Mouse (Mus musculus) forebrain, embryonic 12.5 days (tissue): Measurements from ENCODE around the gene Olfr90. TPM values are rescaled to one million over a fixed set of nuclear protein-coding genes. Genes with fewer than 3 reads are reported as not detected.
"Not testable (repeated sequence)": the region's sequence is repeated elsewhere in the genome, so short reads cannot be mapped to it uniquely, and the experiment has no call there.

Experiments
- ATAC-seq: fragments of 200-750 bp; cut with Nextera tagmentation; 2 replicates; pipeline ENCODE4 v1.8.0; 2017; ENCODE audit warnings: moderate TSS enrichment; ENCODE audit not compliant: low FRiP score
- H3K27ac ChIP-seq: fragments of 300-500 bp; sonication (generic); 2 replicates; pipeline ENCODE4 v1.5.1; 2016; ENCODE audit warnings: mild to moderate bottlenecking
- H3K27me3 ChIP-seq: fragments of 300-500 bp; sonication (generic); 2 replicates; pipeline ENCODE4 v1.6.1; 2016; ENCODE audit warnings: mild to moderate bottlenecking
- H3K36me3 ChIP-seq: fragments of 300-500 bp; sonication (generic); replicated peaks from 2 replicates; pipeline ENCODE4 v1.6.1; 2016; ENCODE audit warnings: mild to moderate bottlenecking
- H3K4me1 ChIP-seq: fragments of 300-500 bp; sonication (generic); 2 replicates; pipeline ENCODE4 v1.6.1; 2016
- H3K4me2 ChIP-seq: fragments of 300-500 bp; sonication (generic); 2 replicates; pipeline ENCODE4 v1.6.1; 2016; ENCODE audit warnings: mild to moderate bottlenecking, moderate library complexity
- H3K4me3 ChIP-seq: fragments of 300-500 bp; sonication (generic); replicated peaks from 2 replicates; pipeline ENCODE4 v1.5.1; 2016; ENCODE audit warnings: mild to moderate bottlenecking
- H3K9ac ChIP-seq: fragments of 300-500 bp; sonication (generic); 2 replicates; pipeline ENCODE4 v1.6.1; 2016; ENCODE audit warnings: mild to moderate bottlenecking
- H3K9me3 ChIP-seq: fragments of 300-500 bp; sonication (generic); 2 replicates; pipeline ENCODE4 v1.6.1; 2016
- WGBS: fragments of 180-500 bp; shearing (Covaris S2); methylation state at CpG from one replicate; pipeline ENCODE4 v1.1.7; 2016; 5-methylcytosine and 5-hydroxymethylcytosine counted together
- polyA plus RNA-seq: library from polyadenylated mRNA; unstranded; fragments of >200 nt; fragmentation: Nextera tagmentation; extraction: Ambion mirVana; gene quantifications from 2 replicates; pipeline ENCODE4 v1.2.1, GENCODE M21; 2016

Olfr90 gene
- 0.06 and 0.15 TPM in 2 replicates for polyA plus RNA-seq

DNA sequence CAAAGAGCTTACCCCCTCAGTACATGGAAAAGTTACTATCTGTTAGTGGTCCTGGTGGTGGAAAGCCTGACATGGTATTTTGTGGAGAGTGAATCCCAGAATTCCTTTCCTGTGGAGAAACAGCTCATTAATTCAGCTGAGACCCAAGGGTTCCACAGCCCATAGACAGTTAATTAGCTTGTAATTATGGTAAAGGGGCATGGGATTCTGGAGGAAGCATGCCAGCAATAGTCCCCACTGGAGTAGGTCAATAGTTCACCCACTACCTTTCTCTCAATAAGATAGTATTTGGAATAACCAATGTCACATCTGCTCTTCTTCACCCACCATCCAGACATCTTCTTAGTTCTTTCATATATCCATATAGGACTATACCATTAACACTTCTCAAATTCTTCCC lies at the start of gene Olfr90:
Olfr90 (minus strand) TSS at position 101 of the 400 bp plus-strand sequence.
- no peak for ATAC-seq
- Histone ChIP-seq H3K9me3 (no peaks in the 10 kb centered on the region), H3K27me3 (no peaks in the 10 kb centered on the region), H3K4me2 (no peak within 1 kb of the TSS), H3K4me3 (no peak within 1 kb of the TSS), H3K36me3 (no peaks in the 10 kb centered on the region), H3K9ac (no peak within 1 kb of the TSS), H3K27ac (no peak within 1 kb of the TSS), H3K4me1 (no peaks in the 10 kb centered on the region)

DNA sequence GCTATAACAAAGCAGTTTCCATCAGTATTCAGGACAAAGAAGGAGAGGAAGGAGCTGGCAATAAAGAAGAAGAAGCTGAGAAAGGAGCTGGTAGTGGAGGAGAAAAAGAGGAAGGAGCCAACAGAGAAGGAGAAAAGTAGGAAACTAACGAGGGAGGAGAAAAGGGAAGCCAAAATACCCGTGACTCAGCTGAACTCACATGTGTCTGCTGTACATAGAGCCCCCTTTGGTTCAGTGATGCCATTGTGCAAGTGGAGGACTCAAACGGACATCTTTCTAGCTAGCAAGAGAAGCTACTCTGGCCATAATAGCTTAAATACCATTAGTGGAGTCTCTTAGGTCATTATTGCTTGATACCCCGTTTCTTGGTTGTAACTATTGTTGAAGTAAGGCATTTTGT lies 43.1 kb upstream of the Olfr90 start:
- 71% methylated on average over 4 of the region's 4 CpGs for WGBS
- H3K27ac ChIP-seq, H3K9ac ChIP-seq, ATAC-seq, H3K4me2 ChIP-seq, H3K27me3 ChIP-seq, H3K4me3 ChIP-seq, H3K9me3 ChIP-seq, H3K36me3 ChIP-seq, H3K4me1 ChIP-seq: not testable (repeated sequence)

DNA sequence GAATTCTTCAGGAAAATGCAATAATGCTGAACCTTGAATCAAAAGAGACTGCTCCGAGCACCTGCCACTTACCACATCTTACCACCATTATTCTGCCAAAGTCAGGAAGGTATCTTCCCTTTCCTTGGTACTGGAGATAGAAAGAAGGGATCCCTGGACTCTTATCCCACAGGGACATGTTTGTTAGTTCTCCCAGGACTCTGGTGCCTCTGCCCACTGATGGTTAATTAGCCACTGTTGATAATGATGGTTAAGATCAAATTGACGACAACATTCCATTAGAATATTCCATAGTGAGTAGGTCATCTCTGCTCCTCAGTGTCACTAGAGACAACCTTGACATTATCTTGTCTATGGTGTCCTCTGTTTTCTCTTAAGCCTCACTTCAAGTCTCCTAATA lies 31.7 kb upstream of the Olfr90 start, which contains the start of gene Olfr92:
Olfr92 (minus strand) TSS at position 101 of the 400 bp plus-strand sequence.
- Histone ChIP-seq H3K36me3 (no peaks in the 10 kb centered on the region), H3K27me3 (no peaks in the 10 kb centered on the region), H3K9ac (no peak within 1 kb of the TSS), H3K27ac (no peak within 1 kb of the TSS), H3K4me2 (no peak within 1 kb of the TSS), H3K9me3 (no peaks in the 10 kb centered on the region), H3K4me3 (no peak within 1 kb of the TSS), H3K4me1 (no peaks in the 10 kb centered on the region)
- no peak for ATAC-seq
- 88% methylated on average over 2 of the region's 2 CpGs for WGBS

DNA sequence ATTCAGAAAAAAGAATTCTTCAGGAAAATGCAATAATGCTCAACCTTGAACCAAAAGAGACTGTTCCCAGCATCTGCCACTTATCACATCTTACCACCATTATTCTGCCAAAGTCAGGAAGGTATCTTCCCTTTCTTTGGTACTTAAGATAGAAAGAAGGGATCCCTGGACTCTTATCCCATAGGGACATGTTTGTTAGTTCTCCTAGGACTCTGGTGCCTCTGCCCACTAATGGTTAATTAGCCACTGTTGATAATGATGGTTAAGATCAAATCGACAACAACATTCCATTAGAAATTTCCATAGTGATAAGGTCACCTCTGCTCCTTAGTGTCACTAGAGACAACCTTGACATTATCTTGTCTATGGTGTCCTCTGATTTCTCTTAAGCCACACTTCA lies 9.9 kb upstream of the Olfr90 start, which contains the start of gene Olfr91:
Olfr91 (minus strand) TSS at position 101 of the 400 bp plus-strand sequence.
- ATAC-seq, result no peak
- no peak within 1 kb of the TSS for H3K27ac ChIP-seq
- no peaks in the 10 kb centered on the region for H3K36me3 ChIP-seq
- no peak within 1 kb of the TSS for H3K4me3 ChIP-seq
- H3K4me1 ChIP-seq, result no peaks in the 10 kb centered on the region
- H3K4me2 ChIP-seq, result no peak within 1 kb of the TSS
- H3K9me3 ChIP-seq, result no peaks in the 10 kb centered on the region
- no peaks in the 10 kb centered on the region for H3K27me3 ChIP-seq
- H3K9ac ChIP-seq, result no peak within 1 kb of the TSS
- 95% methylated on average over 1 of the region's 1 CpGs for WGBS

DNA sequence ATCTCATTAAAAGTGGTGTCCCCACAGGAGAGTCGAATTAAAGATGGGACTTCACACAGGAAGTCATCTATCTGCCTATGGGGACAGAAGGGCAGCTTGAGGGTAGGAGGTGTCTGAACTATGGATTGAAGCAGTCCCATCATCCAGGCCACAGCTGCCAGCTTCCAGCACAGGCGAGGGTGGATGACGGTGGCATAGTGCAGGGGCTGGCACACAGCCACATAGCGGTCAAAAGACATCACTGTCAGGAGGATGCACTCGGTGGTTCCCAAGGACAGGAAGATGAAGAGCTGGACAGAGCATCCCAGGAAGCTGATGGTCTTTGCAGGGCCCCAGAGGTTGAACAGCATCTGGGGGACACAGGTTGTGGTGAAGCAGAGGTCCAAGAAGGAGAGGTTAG lies 5.0 kb upstream of the Olfr90 start:
- Histone ChIP-seq H3K4me3 (no peak overlapping the region), H3K9ac (no peak overlapping the region), H3K4me1 (no peaks in the 10 kb centered on the region), H3K27ac (no peak overlapping the region), H3K27me3 (no peaks in the 10 kb centered on the region), H3K4me2 (no peak overlapping the region), H3K9me3 (no peaks in the 10 kb centered on the region), H3K36me3 (no peaks in the 10 kb centered on the region)
- no peak for ATAC-seq
- 84% methylated on average over 5 of the region's 5 CpGs for WGBS

DNA sequence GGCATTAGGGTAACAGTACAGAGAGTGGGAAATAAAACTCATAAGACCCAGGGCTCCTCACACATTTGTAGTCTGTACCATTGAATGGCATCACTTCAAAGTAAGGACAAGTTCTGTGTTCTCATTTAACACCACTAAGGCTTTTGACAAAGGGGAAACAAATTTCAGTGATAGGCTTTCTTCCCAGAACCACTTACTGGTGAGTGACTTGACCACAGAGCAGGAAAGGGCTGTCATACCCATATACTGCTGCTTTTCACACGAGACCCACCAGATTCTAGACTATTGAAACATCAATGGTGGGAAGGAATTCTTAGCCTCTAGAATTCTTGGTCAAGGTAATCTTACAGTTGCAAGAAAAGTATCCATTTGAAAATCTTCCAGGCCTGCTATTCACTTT lies 3.9 kb upstream of the Olfr90 start:
- H3K27ac ChIP-seq, result no peak overlapping the region
- no peaks in the 10 kb centered on the region for H3K9me3 ChIP-seq
- 68% methylated on average over 1 of the region's 1 CpGs for WGBS
- H3K36me3 ChIP-seq, result no peaks in the 10 kb centered on the region
- H3K4me2 ChIP-seq, result no peak overlapping the region
- no peak overlapping the region for H3K9ac ChIP-seq
- ATAC-seq, result no peak
- no peaks in the 10 kb centered on the region for H3K4me1 ChIP-seq
- H3K4me3 ChIP-seq, result no peak overlapping the region
- no peaks in the 10 kb centered on the region for H3K27me3 ChIP-seq

DNA sequence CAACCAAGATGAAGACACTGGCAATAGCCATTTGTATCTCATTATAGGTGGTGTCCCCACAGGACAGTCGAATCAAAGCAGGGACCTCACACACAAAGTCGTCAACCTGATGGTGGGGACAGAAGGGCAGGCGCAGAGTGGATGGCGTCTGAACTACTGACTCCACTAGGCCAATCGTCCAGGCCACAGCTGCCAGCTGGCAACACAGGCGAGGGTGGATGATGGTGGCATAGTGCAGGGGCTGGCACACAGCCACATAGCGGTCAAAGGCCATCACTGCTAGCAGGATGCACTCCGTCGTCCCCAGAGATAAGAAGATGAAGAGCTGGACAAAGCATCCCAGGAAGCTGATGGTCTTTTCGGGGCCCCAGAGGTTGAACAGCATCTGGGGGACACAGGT lies 2.8 kb downstream of the Olfr90 start:
- no peak for ATAC-seq
- Histone ChIP-seq H3K27me3 (peaks cover 4% of the 10 kb centered on the region; the same call in 1 of the 2 replicates), H3K9ac (no peak overlapping the region), H3K9me3 (no peaks in the 10 kb centered on the region), H3K4me3 (no peak overlapping the region), H3K4me1 (no peaks in the 10 kb centered on the region), H3K27ac (no peak overlapping the region), H3K36me3 (no peaks in the 10 kb centered on the region), H3K4me2 (no peak overlapping the region)
- WGBS, result 78% methylated on average over 10 of the region's 10 CpGs

DNA sequence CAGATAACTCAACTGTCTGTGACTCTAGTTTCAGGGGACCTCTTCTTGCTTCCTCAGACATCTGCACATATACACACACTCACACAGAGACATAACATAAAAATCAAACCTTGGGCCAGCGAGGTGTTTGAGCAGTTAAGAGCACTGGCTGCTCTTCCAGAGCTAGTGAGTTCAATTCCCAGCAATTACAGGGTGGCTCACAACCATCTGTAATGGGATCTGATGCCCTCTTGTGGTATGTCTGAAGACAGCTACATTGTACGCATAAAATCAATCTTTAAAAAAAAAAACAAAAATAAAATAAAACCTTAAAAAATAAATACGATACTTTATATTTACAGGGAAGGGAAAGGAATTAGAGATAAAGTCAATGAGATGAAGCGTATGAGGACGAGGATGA lies 3.7 kb downstream of the Olfr90 start:
- Histone ChIP-seq H3K9ac (no peak overlapping the region), H3K36me3 (no peaks in the 10 kb centered on the region), H3K4me2 (no peak overlapping the region), H3K27ac (no peak overlapping the region), H3K27me3 (peaks cover 4% of the 10 kb centered on the region; the same call in 1 of the 2 replicates), H3K4me1 (peaks cover 8% of the 10 kb centered on the region), H3K4me3 (no peak overlapping the region), H3K9me3 (no peaks in the 10 kb centered on the region)
- ATAC-seq, result no peak
- WGBS, result 64% methylated on average over 5 of the region's 5 CpGs

DNA sequence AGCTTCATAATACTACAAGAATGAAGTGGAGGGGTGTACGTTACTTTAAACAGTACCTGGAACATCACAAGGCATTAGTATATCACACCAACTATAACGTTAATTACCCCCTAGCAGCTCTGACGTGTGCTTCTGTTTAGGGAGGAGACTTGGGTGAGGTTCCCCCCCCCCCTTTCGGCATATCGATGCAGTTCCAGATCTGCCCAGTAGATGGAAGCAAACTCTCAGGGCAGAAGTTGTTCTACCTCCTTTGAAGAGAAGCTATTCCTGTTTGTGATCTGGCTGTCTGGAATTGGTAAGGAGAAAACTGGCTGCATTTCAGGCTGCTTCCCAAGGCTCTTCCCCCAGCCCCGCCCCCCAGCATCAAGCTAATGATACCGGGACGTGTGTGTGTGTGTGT lies 5.0 kb downstream of the Olfr90 start:
- Histone ChIP-seq H3K36me3 (no peaks in the 10 kb centered on the region), H3K9ac (no peak overlapping the region), H3K27ac (no peak overlapping the region), H3K4me3 (no peak overlapping the region), H3K9me3 (no peaks in the 10 kb centered on the region), H3K27me3 (peaks cover 4% of the 10 kb centered on the region; the same call in 1 of the 2 replicates), H3K4me1 (peaks cover 20% of the 10 kb centered on the region), H3K4me2 (no peak overlapping the region)
- WGBS, result 4% methylated on average over 7 of the region's 8 CpGs
- peak; percentile 42; the same call in 1 of the 2 replicates for ATAC-seq

DNA sequence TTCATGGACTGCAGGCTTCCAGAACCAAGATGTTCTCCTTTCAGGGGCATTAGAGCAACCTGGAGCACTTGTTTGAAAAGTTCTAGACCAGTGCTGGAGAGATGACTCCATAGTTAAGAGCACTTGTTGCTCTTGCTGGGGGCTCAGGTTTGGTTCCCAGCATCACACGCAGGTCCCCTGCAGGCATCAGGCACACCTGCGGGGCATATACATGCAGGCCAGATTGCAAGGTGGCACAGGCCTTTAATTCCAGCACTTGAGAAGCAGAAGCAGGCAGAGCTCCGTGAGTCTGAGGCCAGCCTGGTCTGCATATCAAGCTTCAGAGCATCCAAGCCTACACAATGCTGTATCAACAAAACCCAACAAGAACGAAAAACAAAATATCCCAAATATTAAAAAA lies 6.6 kb downstream of the Olfr90 start:
- H3K36me3 ChIP-seq, result peaks cover 3% of the 10 kb centered on the region; the same call in 1 of the 2 replicates
- H3K4me2 ChIP-seq, result no peak overlapping the region
- no peak overlapping the region for H3K27ac ChIP-seq
- no peak for ATAC-seq
- 90% methylated on average over 4 of the region's 4 CpGs for WGBS
- peaks cover 28% of the 10 kb centered on the region for H3K4me1 ChIP-seq
- H3K9ac ChIP-seq, result no peak overlapping the region
- H3K9me3 ChIP-seq, result no peaks in the 10 kb centered on the region
- H3K27me3 ChIP-seq, result peaks cover 4% of the 10 kb centered on the region; the same call in 1 of the 2 replicates
- no peak overlapping the region for H3K4me3 ChIP-seq

DNA sequence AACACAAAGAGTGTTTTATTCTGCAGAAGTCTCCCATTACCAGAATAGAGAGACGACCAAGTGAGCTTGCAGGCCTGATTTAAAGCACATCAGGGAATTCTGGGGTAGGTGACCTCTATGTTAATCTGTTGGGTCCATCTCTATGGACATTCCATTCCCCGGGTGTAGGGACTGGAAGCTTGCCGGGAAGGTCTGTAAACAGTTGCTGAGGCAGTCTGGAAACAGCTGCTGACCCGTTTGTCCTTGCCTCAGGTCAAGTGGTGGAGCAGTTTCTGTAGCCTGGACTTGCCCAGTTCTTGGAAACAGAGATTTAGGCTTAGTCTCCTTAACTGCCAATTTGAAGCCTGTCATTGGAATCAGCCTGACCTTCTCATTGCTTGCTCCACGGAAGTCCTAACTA lies 8.2 kb downstream of the Olfr90 start:
- no peak overlapping the region for H3K4me2 ChIP-seq
- H3K9ac ChIP-seq, result no peak overlapping the region
- H3K36me3 ChIP-seq, result peaks cover 18% of the 10 kb centered on the region
- WGBS, result 30% methylated on average over 5 of the region's 5 CpGs
- ATAC-seq, result no peak
- H3K9me3 ChIP-seq, result no peaks in the 10 kb centered on the region
- H3K4me3 ChIP-seq, result no peak overlapping the region
- no peak overlapping the region for H3K27ac ChIP-seq
- peaks cover 28% of the 10 kb centered on the region for H3K4me1 ChIP-seq
- peaks cover 4% of the 10 kb centered on the region; the same call in 1 of the 2 replicates for H3K27me3 ChIP-seq

DNA sequence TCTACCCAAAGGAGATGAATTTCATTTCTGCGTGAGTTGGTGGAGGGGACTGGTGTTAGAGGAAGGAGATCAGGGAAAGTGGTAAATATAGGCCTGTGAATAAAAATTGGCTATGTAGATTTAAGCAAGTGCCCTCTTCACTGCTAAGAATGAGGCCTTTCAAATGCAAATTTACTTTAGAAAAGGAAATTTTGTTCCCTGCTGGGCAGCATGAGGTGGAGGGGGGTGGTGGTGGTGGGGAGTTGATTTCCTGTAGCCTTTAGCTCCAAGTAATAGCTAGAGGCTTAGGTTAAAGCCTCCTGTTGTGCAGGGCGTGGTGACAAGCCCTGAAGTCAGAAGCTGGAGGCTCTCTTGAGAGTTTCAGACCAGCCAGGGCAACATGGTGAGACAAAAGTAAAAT lies 9.3 kb downstream of the Olfr90 start:
- Histone ChIP-seq H3K36me3 (peaks cover 29% of the 10 kb centered on the region), H3K27ac (peak overlapping the region; percentile 57), H3K9me3 (no peaks in the 10 kb centered on the region), H3K4me1 (peaks cover 28% of the 10 kb centered on the region), H3K27me3 (peaks cover 4% of the 10 kb centered on the region; the same call in 1 of the 2 replicates), H3K4me3 (no peak overlapping the region), H3K4me2 (peak overlapping the region; percentile 36), H3K9ac (no peak overlapping the region)
- ATAC-seq, result peak; percentile 42
- 4% methylated on average over 2 of the region's 2 CpGs for WGBS

DNA sequence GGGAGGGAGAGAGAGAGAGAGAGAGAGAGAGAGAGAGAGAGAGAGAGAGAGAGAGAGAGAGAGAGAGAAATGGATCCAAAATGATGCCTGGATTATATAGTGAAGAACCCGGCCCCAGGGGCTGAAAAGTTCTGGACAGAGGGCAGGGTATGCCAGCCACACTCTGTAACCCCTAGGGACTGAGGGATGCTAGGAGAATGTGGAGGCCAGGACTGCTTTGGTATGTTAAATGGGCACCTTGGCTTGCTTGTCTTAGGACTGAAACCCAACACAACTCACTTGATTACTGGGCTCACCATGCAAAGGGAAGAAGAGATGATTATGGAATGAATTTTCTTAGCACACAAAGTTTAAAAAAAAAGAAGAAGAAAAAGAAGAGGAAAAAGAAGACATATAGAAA lies 10.1 kb downstream of the Olfr90 start:
- H3K4me2 ChIP-seq, result no peak overlapping the region
- H3K9ac ChIP-seq, result no peak overlapping the region
- ATAC-seq, result no peak
- peaks cover 4% of the 10 kb centered on the region; the same call in 1 of the 2 replicates for H3K27me3 ChIP-seq
- H3K4me3 ChIP-seq, result no peak overlapping the region
- H3K27ac ChIP-seq, result no peak overlapping the region
- H3K4me1 ChIP-seq, result peaks cover 32% of the 10 kb centered on the region
- H3K36me3 ChIP-seq, result peaks cover 37% of the 10 kb centered on the region
- no peaks in the 10 kb centered on the region for H3K9me3 ChIP-seq
- WGBS, result 15% methylated on average over 1 of the region's 1 CpGs
